Mouse (Mus musculus): ENCODE results near the gene Fam107b. TPM values are rescaled to one million over a fixed set of nuclear protein-coding genes. Genes with fewer than 3 reads are reported as not detected.

Fam107b gene
- polyA plus RNA-seq, 1 experiment from 2014 or later = 31.8 TPM

- ATAC-seq (ENCODE audit: borderline replicate concordance, extremely low read depth, low FRiP score, low TSS enrichment) = no peak
- H3K4me1 ChIP-seq = no peaks in the 10 kb centered on the region
- WGBS = 67% methylated on average over 6 of the region's 6 CpGs
Observed at GRCm38 (mm10) chr2:3621568-3621967, 51.3 kb downstream of the Fam107b start.

DNA sequence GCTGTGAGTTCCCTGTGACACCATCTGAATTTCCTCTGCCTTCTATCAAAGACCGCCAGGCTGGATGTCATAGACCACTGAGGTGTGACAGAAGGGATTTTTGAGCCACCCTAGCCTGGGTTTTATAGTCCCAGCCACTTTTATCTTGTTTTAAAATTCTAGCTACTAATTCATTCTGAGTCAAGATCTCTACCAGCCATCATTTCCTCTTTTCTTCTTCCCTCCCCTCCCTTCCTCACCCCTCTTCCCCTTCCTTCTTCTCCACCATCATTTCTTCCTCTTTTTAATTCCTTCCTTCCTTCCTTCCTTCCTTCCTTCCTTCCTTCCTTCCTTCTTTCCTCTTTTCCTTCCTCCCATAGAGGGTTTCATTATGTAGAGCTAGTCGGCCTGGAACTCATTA is 51.9 kb downstream of the Fam107b start:
- H3K27ac ChIP-seq = no peak overlapping the region
- H3K36me3 ChIP-seq = no peaks in the 10 kb centered on the region
- no peak overlapping the region for H3K4me2 ChIP-seq
- WGBS = 74% methylated on average over 2 of the region's 2 CpGs
- H3K4me1 ChIP-seq = no peaks in the 10 kb centered on the region
- H3K4me3 ChIP-seq = no peak overlapping the region
- H3K9me3 ChIP-seq = no peaks in the 10 kb centered on the region
- no peaks in the 10 kb centered on the region for H3K27me3 ChIP-seq
- no peak for ATAC-seq (ENCODE audit: borderline replicate concordance, extremely low read depth, low FRiP score, low TSS enrichment)
- H3K9ac ChIP-seq = no peak overlapping the region

More at GRCm38 (mm10) chr2:3621568-3621967, 51.3 kb downstream of the Fam107b start:
- no peak overlapping the region for H3K9ac ChIP-seq
- H3K4me3 ChIP-seq = no peak overlapping the region
- H3K27ac ChIP-seq = no peak overlapping the region
- no peak overlapping the region for H3K4me2 ChIP-seq
- H3K9me3 ChIP-seq = no peaks in the 10 kb centered on the region
- H3K36me3 ChIP-seq = no peaks in the 10 kb centered on the region
- no peaks in the 10 kb centered on the region for H3K27me3 ChIP-seq

DNA sequence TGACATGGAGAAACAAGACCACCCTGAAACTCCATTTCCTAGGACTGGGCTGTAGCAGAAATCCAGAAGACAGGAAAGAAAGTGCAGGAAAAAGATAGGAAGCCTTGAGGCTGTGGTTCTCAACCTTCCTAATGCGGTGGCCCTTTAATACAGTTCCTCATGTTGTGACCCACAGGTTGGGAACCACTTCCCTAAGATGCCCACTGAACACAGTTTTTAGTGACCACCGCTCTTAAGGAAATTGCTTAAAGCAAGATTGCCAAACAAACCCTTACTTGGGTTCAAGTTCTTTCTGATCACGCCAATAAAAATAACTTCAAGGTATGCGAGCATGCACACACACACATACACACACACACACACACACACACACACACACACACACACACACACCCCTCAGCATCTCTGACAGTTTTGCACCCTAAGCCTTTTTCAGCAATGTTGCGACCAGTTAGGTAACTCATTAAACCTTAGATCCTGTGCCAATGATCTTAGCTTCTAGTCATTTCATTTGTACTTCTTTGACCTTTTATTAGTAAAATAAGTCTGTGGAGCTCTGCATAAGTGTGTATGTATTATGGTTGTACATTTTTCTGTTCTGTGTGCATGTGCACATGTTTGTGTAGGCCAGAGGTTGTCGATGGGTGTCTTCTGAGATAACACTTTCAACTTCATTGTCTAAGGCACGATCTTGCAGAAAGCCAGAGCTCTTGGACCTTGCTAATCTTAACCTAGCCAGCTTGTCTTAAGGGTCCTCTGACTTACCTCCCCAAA is 53.1 kb downstream of the Fam107b start:
- Histone ChIP-seq H3K4me1 (no peaks in the 10 kb centered on the region), H3K36me3 (no peaks in the 10 kb centered on the region), H3K4me2 (no peak overlapping the region), H3K9me3 (no peaks in the 10 kb centered on the region), H3K27me3 (no peaks in the 10 kb centered on the region), H3K4me3 (no peak overlapping the region), H3K9ac (no peak overlapping the region), H3K27ac (no peak overlapping the region)
- 82% methylated on average over 7 of the region's 7 CpGs for WGBS
- ATAC-seq (ENCODE audit: borderline replicate concordance, extremely low read depth, low FRiP score, low TSS enrichment) = no peak

- no peaks in the 10 kb centered on the region for H3K27me3 ChIP-seq
- no peak overlapping the region for H3K4me3 ChIP-seq
- no peak overlapping the region for H3K4me2 ChIP-seq
- no peak overlapping the region for H3K9ac ChIP-seq
- no peaks in the 10 kb centered on the region for H3K9me3 ChIP-seq
- WGBS = 76% methylated on average over 7 of the region's 7 CpGs
- H3K27ac ChIP-seq = no peak overlapping the region
- no peaks in the 10 kb centered on the region for H3K36me3 ChIP-seq
- H3K4me1 ChIP-seq = no peaks in the 10 kb centered on the region
- no peak for ATAC-seq (ENCODE audit: borderline replicate concordance, extremely low read depth, low FRiP score, low TSS enrichment)
Observed at GRCm38 (mm10) chr2:3623981-3624584, 53.8 kb downstream of the Fam107b start.

DNA sequence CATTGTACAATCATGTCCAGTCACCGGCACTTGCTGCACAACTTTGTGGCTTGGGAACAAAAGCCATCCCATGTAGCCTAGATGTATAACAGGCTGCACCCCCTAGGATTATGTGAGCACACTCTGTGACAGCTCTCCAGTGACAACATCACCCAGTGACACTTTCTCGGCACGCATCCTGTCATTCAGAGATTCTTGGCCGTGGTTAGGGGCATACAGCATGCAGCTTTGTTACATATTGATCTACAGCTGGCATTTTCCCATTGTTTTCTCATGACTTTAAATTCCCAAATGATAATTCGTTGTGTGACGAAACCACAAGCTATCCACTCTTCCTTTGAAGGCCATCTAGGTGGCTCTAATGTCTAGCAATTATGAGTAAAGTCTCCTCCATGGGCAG is 58.8 kb downstream of the Fam107b start:
- no peak for ATAC-seq (ENCODE audit: borderline replicate concordance, extremely low read depth, low FRiP score, low TSS enrichment)
- H3K4me1 ChIP-seq = no peaks in the 10 kb centered on the region
- H3K27ac ChIP-seq = no peak overlapping the region
- H3K27me3 ChIP-seq = no peaks in the 10 kb centered on the region
- 81% methylated on average over 6 of the region's 6 CpGs for WGBS
- no peak overlapping the region for H3K4me2 ChIP-seq
- no peaks in the 10 kb centered on the region for H3K9me3 ChIP-seq
- no peak overlapping the region for H3K9ac ChIP-seq
- H3K36me3 ChIP-seq = no peaks in the 10 kb centered on the region
- no peak overlapping the region for H3K4me3 ChIP-seq

DNA sequence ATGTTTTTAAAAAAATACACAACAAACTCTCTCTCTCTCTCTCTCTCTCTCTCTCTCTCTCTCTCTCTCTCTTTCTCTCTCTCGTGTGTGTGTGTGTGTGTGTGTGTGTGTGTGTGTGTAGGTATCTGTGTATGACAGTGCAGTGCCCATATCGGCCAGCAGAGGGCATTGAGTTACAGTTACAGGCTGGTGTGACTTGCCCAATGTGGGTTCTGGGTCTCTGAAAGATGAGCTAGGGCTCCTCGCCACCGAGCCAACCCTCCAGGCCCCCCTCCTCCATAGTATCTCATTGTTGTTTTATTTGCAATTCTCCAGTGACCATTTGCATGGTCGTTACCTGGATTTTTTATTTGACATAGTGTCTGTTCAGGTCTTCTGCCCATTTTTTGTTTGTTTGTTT is 59.5 kb downstream of the Fam107b start:
- ATAC-seq (ENCODE audit: borderline replicate concordance, extremely low read depth, low FRiP score, low TSS enrichment) = no peak
- no peaks in the 10 kb centered on the region for H3K4me1 ChIP-seq
- no peaks in the 10 kb centered on the region for H3K36me3 ChIP-seq
- H3K9me3 ChIP-seq = no peaks in the 10 kb centered on the region
- no peak overlapping the region for H3K9ac ChIP-seq
- WGBS = 72% methylated on average over 5 of the region's 5 CpGs
- no peak overlapping the region for H3K4me3 ChIP-seq
- no peak overlapping the region for H3K27ac ChIP-seq
- no peak overlapping the region for H3K4me2 ChIP-seq
- no peaks in the 10 kb centered on the region for H3K27me3 ChIP-seq

- Histone ChIP-seq H3K4me2 (no peak overlapping the region), H3K36me3 (no peaks in the 10 kb centered on the region), H3K9me3 (no peaks in the 10 kb centered on the region), H3K27ac (no peak overlapping the region), H3K4me1 (no peaks in the 10 kb centered on the region), H3K27me3 (no peaks in the 10 kb centered on the region), H3K4me3 (no peak overlapping the region), H3K9ac (no peak overlapping the region)
- ATAC-seq (ENCODE audit: borderline replicate concordance, extremely low read depth, low FRiP score, low TSS enrichment) = no peak
- WGBS = 84% methylated on average over 5 of the region's 5 CpGs
Observed at GRCm38 (mm10) chr2:3630769-3631477, 60.6 kb downstream of the Fam107b start.

DNA sequence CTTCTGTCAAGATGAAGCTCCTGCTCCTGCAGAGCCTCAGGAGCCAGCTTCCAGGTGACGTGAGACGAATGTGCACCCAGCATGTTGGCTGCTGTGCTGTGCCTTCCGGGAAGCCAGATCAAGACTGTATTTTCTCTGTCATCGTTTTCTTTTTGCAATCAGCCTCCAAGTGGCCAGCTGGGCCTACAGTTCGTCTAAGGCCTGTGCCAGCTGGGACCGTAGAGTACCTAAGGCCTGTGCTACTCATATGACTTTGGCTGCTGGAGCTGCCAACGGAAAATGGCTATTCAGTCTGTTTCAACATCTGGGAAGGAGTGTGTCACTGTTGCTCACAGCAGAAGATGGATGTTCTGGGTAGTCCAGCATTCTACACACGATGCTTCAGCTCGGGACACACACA is 62.8 kb downstream of the Fam107b start:
- H3K4me3 ChIP-seq = no peak overlapping the region
- H3K9ac ChIP-seq = no peak overlapping the region
- ATAC-seq (ENCODE audit: borderline replicate concordance, extremely low read depth, low FRiP score, low TSS enrichment) = no peak
- H3K4me2 ChIP-seq = no peak overlapping the region
- no peaks in the 10 kb centered on the region for H3K27me3 ChIP-seq
- WGBS = 56% methylated on average over 9 of the region's 9 CpGs
- H3K4me1 ChIP-seq = no peaks in the 10 kb centered on the region
- H3K9me3 ChIP-seq = no peaks in the 10 kb centered on the region
- H3K27ac ChIP-seq = no peak overlapping the region
- no peaks in the 10 kb centered on the region for H3K36me3 ChIP-seq

- 79% methylated on average over 5 of the region's 5 CpGs for WGBS
- no peaks in the 10 kb centered on the region for H3K4me1 ChIP-seq
- no peak overlapping the region for H3K4me3 ChIP-seq
- H3K27ac ChIP-seq = no peak overlapping the region
- no peaks in the 10 kb centered on the region for H3K27me3 ChIP-seq
- H3K36me3 ChIP-seq = no peaks in the 10 kb centered on the region
- H3K4me2 ChIP-seq = no peak overlapping the region
- H3K9me3 ChIP-seq = no peaks in the 10 kb centered on the region
- no peak for ATAC-seq (ENCODE audit: borderline replicate concordance, extremely low read depth, low FRiP score, low TSS enrichment)
- H3K9ac ChIP-seq = no peak overlapping the region
Observed at GRCm38 (mm10) chr2:3636771-3637170, 66.5 kb downstream of the Fam107b start.

DNA sequence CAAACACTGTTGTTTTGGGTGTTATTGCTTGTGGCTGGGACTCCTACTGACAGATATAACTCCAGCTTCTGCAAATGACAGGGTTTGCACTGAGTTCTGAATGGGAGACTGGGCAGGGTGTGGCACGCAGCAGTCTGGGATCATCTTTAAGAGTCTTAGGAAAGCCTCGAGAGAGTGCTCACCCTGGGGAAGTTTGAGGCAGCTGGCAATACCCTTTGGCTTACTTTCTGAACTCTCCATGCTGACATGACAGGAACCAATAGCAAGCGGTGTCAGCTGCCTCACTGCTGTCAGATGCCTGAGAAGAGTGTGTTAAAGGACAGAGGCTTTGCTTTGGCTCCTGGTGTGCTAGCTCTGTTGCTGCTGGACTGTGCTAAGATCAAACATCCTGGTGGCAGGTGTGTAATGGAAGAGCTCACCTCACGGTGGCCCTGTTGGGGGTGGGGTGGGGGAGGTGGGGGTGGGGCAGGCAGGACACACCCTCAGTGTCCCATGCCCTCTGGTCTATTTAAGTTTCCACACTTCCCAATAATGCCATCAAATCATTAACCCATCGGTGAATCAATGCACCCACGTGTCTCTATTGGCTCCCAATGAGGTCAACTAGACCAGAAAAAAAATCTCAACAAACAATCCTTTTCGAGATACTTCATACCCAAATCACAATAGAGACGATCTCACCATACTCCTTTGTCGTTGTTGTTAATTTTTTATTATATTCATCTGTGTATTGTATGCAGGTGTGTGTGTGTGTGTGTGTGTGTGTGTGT is 70.9 kb downstream of the Fam107b start:
- Histone ChIP-seq H3K27ac (no peak overlapping the region), H3K27me3 (no peaks in the 10 kb centered on the region), H3K4me2 (no peak overlapping the region), H3K4me1 (no peaks in the 10 kb centered on the region), H3K36me3 (no peaks in the 10 kb centered on the region), H3K9ac (no peak overlapping the region), H3K9me3 (no peaks in the 10 kb centered on the region), H3K4me3 (no peak overlapping the region)
- ATAC-seq (ENCODE audit: borderline replicate concordance, extremely low read depth, low FRiP score, low TSS enrichment) = no peak
- WGBS = 64% methylated on average over 9 of the region's 9 CpGs

DNA sequence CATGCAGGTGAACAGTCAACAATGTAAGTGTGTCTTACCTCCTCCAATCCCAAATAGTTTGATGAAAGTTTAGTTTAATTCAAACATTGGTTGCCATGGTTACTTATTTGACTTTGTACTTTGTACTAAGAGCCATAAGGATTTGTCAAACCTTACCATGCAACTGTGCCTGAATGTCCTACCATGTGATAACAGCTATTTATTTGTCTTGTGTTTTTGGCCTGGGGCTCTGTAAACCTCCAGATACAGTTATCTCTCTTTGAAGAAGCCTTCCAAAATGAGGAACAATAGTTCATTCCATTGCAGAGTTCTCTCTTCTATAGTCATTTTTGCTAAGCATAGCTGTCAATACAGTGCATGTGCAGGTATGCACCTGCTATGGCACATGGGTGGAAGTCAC is 72.7 kb downstream of the Fam107b start:
- H3K9me3 ChIP-seq = no peaks in the 10 kb centered on the region
- H3K9ac ChIP-seq = no peak overlapping the region
- no peak overlapping the region for H3K4me2 ChIP-seq
- no peaks in the 10 kb centered on the region for H3K4me1 ChIP-seq
- no peak for ATAC-seq (ENCODE audit: borderline replicate concordance, extremely low read depth, low FRiP score, low TSS enrichment)
- H3K27me3 ChIP-seq = no peaks in the 10 kb centered on the region
- no peak overlapping the region for H3K4me3 ChIP-seq
- H3K27ac ChIP-seq = no peak overlapping the region
- no peaks in the 10 kb centered on the region for H3K36me3 ChIP-seq

DNA sequence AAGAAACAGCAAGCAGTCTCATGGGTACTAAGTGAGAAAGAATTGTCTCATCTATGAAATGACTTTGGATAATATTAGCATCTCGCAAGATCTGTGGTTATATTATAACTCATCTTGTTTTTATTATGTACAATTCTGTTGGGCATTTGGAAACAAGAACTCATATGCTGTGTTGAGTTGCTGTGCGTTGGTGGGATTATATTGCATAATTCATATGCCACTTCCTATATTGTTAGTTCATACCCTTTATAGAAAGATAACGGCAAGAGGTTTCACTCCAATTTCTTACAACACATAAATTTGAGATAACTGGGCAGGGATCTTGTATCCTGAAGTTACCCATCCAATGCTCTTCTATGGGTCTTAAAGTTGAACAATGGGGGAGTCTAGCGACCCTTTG is 75.5 kb downstream of the Fam107b start:
- WGBS = 90% methylated on average over 4 of the region's 4 CpGs
- Histone ChIP-seq H3K36me3 (no peaks in the 10 kb centered on the region), H3K4me3 (no peak overlapping the region), H3K27ac (no peak overlapping the region), H3K27me3 (no peaks in the 10 kb centered on the region), H3K4me1 (no peaks in the 10 kb centered on the region), H3K9ac (no peak overlapping the region), H3K4me2 (no peak overlapping the region), H3K9me3 (no peaks in the 10 kb centered on the region)
- ATAC-seq (ENCODE audit: borderline replicate concordance, extremely low read depth, low FRiP score, low TSS enrichment) = no peak

Measured in lung, embryonic 15.5 days (tissue).